Mouse (Mus musculus): ENCODE results near the gene Abhd4. TPM values are rescaled to one million over a fixed set of nuclear protein-coding genes. Genes with fewer than 3 reads are reported as not detected.

Gene Abhd4
- polyA plus RNA-seq, 1 experiment from 2014 or later, result 66.3 TPM

- Histone ChIP-seq H3K9me3 (no peaks in the 10 kb centered on the region), H3K9ac (no peak overlapping the region), H3K4me3 (no peak overlapping the region), H3K27me3 (no peaks in the 10 kb centered on the region), H3K36me3 (no peaks in the 10 kb centered on the region), H3K4me1 (replicated peaks) (no peaks in the 10 kb centered on the region), H3K27ac (replicated peaks) (no peak overlapping the region), H3K4me2 (no peak overlapping the region)
- WGBS, result 94% methylated on average over 10 of the region's 10 CpGs
- ATAC-seq (ENCODE audit: low FRiP score, low read depth), result no peak
These were observed 14.0 kb downstream of the Abhd4 start for GRCm38 (mm10) chr14:54267966-54268365.

DNA sequence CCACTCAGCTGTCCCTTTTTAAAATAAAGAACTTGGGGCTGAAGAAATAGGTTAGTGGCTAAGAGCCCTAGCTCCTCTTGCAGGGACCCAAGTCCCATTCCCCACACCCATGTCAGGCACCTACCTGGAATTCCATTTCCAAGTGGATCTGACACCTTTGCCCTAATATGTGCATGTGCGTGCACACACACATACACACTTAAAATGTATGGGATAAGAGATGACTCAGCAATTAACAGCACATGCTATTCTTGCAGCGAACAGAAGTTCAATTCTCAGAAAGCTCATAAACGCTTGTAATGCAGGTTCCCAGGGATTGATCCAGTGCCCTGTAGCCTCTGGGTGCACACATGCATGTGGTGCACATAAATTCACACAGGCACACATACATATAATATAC lies 15.6 kb downstream of the Abhd4 start:
- H3K9me3 ChIP-seq, result no peaks in the 10 kb centered on the region
- no peak for ATAC-seq (ENCODE audit: low FRiP score, low read depth)
- H3K27ac ChIP-seq (replicated peaks), result no peak overlapping the region
- H3K4me3 ChIP-seq, result no peak overlapping the region
- WGBS, result 92% methylated on average over 3 of the region's 3 CpGs
- no peaks in the 10 kb centered on the region for H3K27me3 ChIP-seq
- H3K36me3 ChIP-seq, result no peaks in the 10 kb centered on the region
- no peak overlapping the region for H3K9ac ChIP-seq
- no peaks in the 10 kb centered on the region for H3K4me1 ChIP-seq (replicated peaks)
- H3K4me2 ChIP-seq, result no peak overlapping the region

GRCm38 (mm10) chr14:54270413-54270812 lies 16.4 kb downstream of the Abhd4 start:
- no peak overlapping the region for H3K27ac ChIP-seq (replicated peaks)
- WGBS, result 85% methylated on average over 3 of the region's 3 CpGs
- no peaks in the 10 kb centered on the region for H3K9me3 ChIP-seq
- no peaks in the 10 kb centered on the region for H3K36me3 ChIP-seq
- no peak overlapping the region for H3K4me3 ChIP-seq
- no peak overlapping the region for H3K4me2 ChIP-seq
- H3K27me3 ChIP-seq, result no peaks in the 10 kb centered on the region
- no peak overlapping the region for H3K9ac ChIP-seq
- ATAC-seq (ENCODE audit: low FRiP score, low read depth), result no peak
- H3K4me1 ChIP-seq (replicated peaks), result no peaks in the 10 kb centered on the region

GRCm38 (mm10) chr14:54271976-54272606 lies 18.1 kb downstream of the Abhd4 start:
- Histone ChIP-seq H3K27ac (replicated peaks) (no peak overlapping the region), H3K9me3 (no peaks in the 10 kb centered on the region), H3K36me3 (no peaks in the 10 kb centered on the region), H3K4me2 (no peak overlapping the region), H3K4me1 (replicated peaks) (no peaks in the 10 kb centered on the region), H3K9ac (no peak overlapping the region), H3K27me3 (no peaks in the 10 kb centered on the region), H3K4me3 (no peak overlapping the region)
- ATAC-seq (ENCODE audit: low FRiP score, low read depth), result no peak
- WGBS, result 79% methylated on average over 3 of the region's 3 CpGs

DNA sequence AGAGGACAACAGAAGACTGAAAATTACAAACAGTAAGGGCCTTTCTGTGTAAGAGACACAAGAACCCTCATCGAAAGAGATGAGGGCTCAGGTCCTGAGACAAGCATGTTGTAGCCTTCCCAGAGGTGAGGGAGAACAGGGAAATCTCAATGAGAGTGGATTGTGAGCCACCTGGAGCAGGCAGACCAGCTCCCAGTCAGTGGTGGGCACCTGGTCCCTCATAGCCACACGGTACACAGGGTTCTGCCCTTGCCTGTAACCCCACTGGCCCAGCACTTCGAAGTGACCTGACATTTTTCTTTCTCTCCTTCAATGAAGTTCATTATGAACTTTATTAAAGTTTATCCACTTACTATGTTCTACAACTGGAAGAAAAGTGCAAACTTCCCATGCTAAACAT lies 18.7 kb downstream of the Abhd4 start:
- Histone ChIP-seq H3K27me3 (no peaks in the 10 kb centered on the region), H3K4me2 (no peak overlapping the region), H3K4me3 (no peak overlapping the region), H3K9ac (no peak overlapping the region), H3K36me3 (no peaks in the 10 kb centered on the region), H3K4me1 (replicated peaks) (no peaks in the 10 kb centered on the region), H3K9me3 (no peaks in the 10 kb centered on the region), H3K27ac (replicated peaks) (no peak overlapping the region)
- ATAC-seq (ENCODE audit: low FRiP score, low read depth), result no peak
- WGBS, result 91% methylated on average over 3 of the region's 3 CpGs

DNA sequence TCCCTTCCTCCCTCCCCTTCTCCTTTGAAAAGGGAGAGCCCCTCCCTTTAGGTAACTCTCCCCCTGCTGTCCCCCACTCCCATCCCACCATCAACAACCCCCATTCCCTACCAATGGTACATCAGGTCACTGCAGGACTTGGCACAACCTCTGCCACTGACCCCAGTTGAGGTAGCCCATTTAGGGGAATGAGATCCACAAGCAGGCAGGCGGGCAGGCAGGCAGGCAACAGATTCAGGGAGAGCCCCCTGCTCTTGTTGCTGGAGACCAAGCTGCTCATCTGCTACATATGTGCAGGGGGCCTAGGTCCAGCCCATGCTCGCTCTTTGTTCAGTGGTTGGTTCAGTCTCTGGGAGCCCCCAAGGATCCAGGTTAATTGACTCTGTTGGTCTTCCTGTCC lies 22.5 kb downstream of the Abhd4 start:
- 90% methylated on average over 2 of the region's 2 CpGs for WGBS
- Histone ChIP-seq H3K27me3 (no peaks in the 10 kb centered on the region), H3K36me3 (no peaks in the 10 kb centered on the region), H3K4me1 (replicated peaks) (no peaks in the 10 kb centered on the region), H3K9me3 (no peaks in the 10 kb centered on the region), H3K4me3 (no peak overlapping the region), H3K27ac (replicated peaks) (no peak overlapping the region), H3K9ac (no peak overlapping the region), H3K4me2 (no peak overlapping the region)
- ATAC-seq (ENCODE audit: low FRiP score, low read depth), result no peak

DNA sequence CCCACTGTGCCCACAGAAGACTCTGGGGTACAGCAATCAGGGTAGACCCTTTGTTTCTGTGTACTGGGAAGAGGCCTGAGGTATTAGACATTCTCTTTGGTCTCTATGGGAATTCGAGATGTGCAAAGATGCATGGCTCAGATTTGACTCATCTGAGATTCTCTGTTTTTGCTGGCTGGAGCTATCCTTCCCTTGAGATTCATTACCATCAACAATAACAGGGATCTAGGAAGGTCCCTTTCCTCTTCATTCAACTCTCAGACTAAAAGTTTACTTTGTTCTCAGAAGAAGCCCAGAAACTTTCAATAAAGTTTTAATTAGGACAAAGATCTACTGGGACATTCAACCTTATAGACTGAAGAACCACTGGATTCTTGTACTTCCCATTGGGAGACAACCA lies 30.9 kb downstream of the Abhd4 start, which contains the start of gene Olfr49:
Olfr49 (minus strand) TSS at position 101 of the 400 bp plus-strand sequence.
- no peak for ATAC-seq (ENCODE audit: low FRiP score, low read depth)
- no peaks in the 10 kb centered on the region for H3K27me3 ChIP-seq
- no peaks in the 10 kb centered on the region for H3K4me1 ChIP-seq (replicated peaks)
- no peaks in the 10 kb centered on the region for H3K9me3 ChIP-seq
- H3K4me3 ChIP-seq, result no peak within 1 kb of the TSS
- no peak within 1 kb of the TSS for H3K9ac ChIP-seq
- H3K4me2 ChIP-seq, result no peak within 1 kb of the TSS
- WGBS, result 75% methylated on average over 1 of the region's 1 CpGs
- H3K27ac ChIP-seq (replicated peaks), result no peak within 1 kb of the TSS
- no peaks in the 10 kb centered on the region for H3K36me3 ChIP-seq

DNA sequence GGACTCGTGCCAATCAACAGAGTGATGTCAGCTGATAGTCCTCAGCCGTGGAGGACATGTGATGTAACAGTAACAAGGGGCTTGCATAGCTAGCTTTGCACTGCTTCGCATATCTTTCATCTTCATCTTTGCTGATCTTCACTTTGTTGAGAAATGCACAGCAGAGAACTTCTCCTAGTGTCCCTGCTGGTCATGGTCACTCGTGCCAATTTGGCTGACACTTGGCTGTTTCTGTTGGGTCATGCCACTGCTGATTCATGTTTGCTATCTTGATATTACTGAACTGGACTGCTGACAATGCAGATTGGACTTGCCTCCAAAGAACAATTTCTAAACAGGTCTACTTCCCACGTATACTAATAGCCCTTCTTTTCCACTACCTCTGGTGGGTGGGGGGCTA lies 46.1 kb downstream of the Abhd4 start:
- WGBS, result 88% methylated on average over 5 of the region's 5 CpGs
- H3K36me3 ChIP-seq, result no peaks in the 10 kb centered on the region

DNA sequence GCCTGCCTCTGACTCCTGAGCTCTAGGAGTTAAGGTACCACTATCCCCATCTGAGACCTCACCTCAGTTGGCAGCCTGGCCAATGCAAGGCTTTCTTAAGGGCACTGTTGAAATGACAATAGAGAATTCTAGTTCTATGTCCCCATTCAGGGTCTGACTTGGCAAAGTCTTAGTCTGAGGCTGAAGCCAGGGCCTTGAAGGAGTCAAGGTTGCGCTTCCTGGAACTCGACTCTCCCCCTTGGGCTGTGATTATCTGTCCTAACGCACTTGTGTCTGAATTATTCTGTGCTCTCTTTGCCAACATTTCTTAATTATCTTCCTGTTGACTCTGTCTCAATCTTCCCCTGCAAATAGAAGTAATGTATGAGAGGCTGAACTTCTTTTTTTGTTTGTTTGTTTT lies 46.7 kb downstream of the Abhd4 start:
- ATAC-seq (ENCODE audit: low FRiP score, low read depth), result no peak

More for the DNA sequence above, 46.1 kb downstream of the Abhd4 start:
- no peak overlapping the region for H3K4me3 ChIP-seq
- no peak overlapping the region for H3K9ac ChIP-seq
- H3K9me3 ChIP-seq, result 0 out of 2 replicates have a peak, but pooled peaks cover 5% of the 10 kb centered on the region
- H3K27me3 ChIP-seq, result no peaks in the 10 kb centered on the region
- H3K4me2 ChIP-seq, result no peak overlapping the region
- H3K27ac ChIP-seq (replicated peaks), result no peak overlapping the region
- no peak for ATAC-seq (ENCODE audit: low FRiP score, low read depth)
- no peaks in the 10 kb centered on the region for H3K4me1 ChIP-seq (replicated peaks)

DNA sequence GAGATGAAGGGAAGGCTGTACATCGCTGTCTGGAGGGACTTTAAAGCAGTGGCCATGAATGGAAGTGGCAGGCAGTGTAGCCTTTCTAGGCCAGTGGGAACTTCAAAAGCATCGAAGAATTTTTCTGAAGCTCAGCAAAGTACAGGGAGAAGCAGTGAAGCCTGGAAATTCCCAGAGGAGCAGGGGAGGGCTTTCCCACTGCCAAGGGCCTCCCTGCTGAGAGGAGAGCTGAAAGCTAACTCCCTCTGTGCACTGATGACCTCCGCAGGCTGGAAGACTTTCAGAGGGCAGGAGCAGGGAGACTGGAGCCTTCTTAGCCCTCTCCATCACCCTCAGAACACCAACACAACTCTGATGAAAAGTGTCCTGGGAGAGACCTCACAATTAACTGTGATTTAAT lies 57.8 kb downstream of the Abhd4 start:
- no peaks in the 10 kb centered on the region; the same call in 1 of the 2 replicates for H3K27me3 ChIP-seq
- H3K4me3 ChIP-seq, result no peak overlapping the region
- H3K4me1 ChIP-seq (replicated peaks), result no peaks in the 10 kb centered on the region
- H3K36me3 ChIP-seq, result no peaks in the 10 kb centered on the region
- H3K9ac ChIP-seq, result no peak overlapping the region
- 33% methylated on average over 3 of the region's 3 CpGs for WGBS
- ATAC-seq (ENCODE audit: low FRiP score, low read depth), result no peak
- no peaks in the 10 kb centered on the region for H3K9me3 ChIP-seq
- no peak overlapping the region for H3K4me2 ChIP-seq
- no peak overlapping the region for H3K27ac ChIP-seq (replicated peaks)

More for the DNA sequence above, 46.7 kb downstream of the Abhd4 start:
- Histone ChIP-seq H3K4me1 (replicated peaks) (no peaks in the 10 kb centered on the region), H3K4me2 (no peak overlapping the region), H3K36me3 (no peaks in the 10 kb centered on the region), H3K9me3 (0 out of 2 replicates have a peak, but pooled peaks cover 5% of the 10 kb centered on the region), H3K9ac (no peak overlapping the region), H3K27me3 (no peaks in the 10 kb centered on the region), H3K27ac (replicated peaks) (no peak overlapping the region), H3K4me3 (no peak overlapping the region)
- WGBS, result 93% methylated on average over 3 of the region's 3 CpGs

Other genes with a start within 250 kb of the Abhd4 start
- gene Dad1, start 84 bp upstream of the Abhd4 start, polyA plus RNA-seq (2015; fragmentation: Nextera tagmentation; extraction: Ambion mirVana), result 345 and 374 TPM in 2 replicates
- not detected in 2 replicates for gene Olfr49, start 30.8 kb downstream of the Abhd4 start, polyA plus RNA-seq (2015; fragmentation: Nextera tagmentation; extraction: Ambion mirVana)
- 55.1 and 58.5 TPM in 2 replicates for gene Oxa1l, start 106.6 kb downstream of the Abhd4 start, polyA plus RNA-seq (2015; fragmentation: Nextera tagmentation; extraction: Ambion mirVana)
- gene Slc7a7, start 163.6 kb downstream of the Abhd4 start, polyA plus RNA-seq (2015; fragmentation: Nextera tagmentation; extraction: Ambion mirVana), result 4.5 and 5.9 TPM in 2 replicates
- 241 and 251 TPM in 2 replicates for gene Mrpl52, start 172.7 kb downstream of the Abhd4 start, polyA plus RNA-seq (2015; fragmentation: Nextera tagmentation; extraction: Ambion mirVana)
- gene Mmp14, start 177.4 kb downstream of the Abhd4 start, polyA plus RNA-seq (2015; fragmentation: Nextera tagmentation; extraction: Ambion mirVana), result 51.1 and 53.4 TPM in 2 replicates
- gene Lrp10, start 209.9 kb downstream of the Abhd4 start, polyA plus RNA-seq (2015; fragmentation: Nextera tagmentation; extraction: Ambion mirVana), result 30.3 and 34.3 TPM in 2 replicates
- 39.7 and 42.2 TPM in 2 replicates for gene Rem2, start 221.9 kb downstream of the Abhd4 start, polyA plus RNA-seq (2015; fragmentation: Nextera tagmentation; extraction: Ambion mirVana)

Measured in hindbrain, embryonic 15.5 days (tissue).